Mouse (Mus musculus): ENCODE data around the gene Wipf3. TPM values are rescaled to one million over a fixed set of nuclear protein-coding genes. Genes with fewer than 3 reads are reported as not detected.

Gene Wipf3
- polyA plus RNA-seq, 1 experiment from 2014 or later, result 1.4 TPM

DNA sequence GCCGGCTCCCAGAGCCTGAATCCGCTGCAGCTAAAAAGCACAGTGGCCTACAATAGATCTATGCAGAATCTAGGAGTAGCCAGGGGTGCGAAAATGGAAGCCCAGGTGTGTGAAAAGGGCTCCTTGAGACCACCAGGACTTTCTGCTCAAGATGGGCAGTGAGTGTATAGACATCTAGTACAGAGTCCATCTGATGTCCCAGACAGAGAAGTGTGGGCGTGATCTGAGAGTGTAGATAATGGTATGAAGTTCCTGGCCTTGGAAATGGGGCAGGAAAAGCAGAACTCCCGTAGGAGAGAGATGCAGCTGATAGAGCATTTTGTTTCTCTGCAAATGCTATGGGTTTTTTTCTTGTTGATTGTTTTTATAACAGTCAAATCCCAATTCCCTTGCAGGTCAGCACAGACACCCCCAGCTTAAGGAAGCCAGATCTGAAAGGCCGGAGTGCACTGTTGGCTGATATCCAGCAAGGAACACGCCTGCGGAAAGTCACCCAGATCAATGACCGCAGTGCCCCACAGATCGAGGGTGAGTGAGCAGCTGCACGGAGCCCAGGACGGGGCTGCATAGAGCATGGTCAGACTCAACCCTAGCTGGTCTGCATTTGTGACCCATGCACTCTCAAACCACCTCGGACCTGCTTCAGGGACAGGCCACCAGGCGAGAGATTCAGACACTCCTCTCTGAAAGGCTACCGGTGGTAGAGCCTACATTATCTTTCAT, 52.1 kb downstream of the Wipf3 start:
- Histone ChIP-seq H3K27ac (no peak overlapping the region), H3K9ac (ENCODE audit: low read depth, low read length) (no peak overlapping the region), H3K4me1 (replicated peaks; ENCODE audit: insufficient read depth, low read length) (0 out of 2 replicates have a peak, but pooled peaks cover 5% of the 10 kb centered on the region), H3K4me2 (ENCODE audit: low read length) (no peak overlapping the region), H3K36me3 (ENCODE audit: insufficient read depth, low read length) (no peaks in the 10 kb centered on the region), H3K27me3 (ENCODE audit: insufficient read depth, low read length) (no peaks in the 10 kb centered on the region), H3K9me3 (replicated peaks; ENCODE audit: low read length) (no peaks in the 10 kb centered on the region), H3K4me3 (replicated peaks; ENCODE audit: low read depth, low read length) (no peak overlapping the region)
- no peak for DNase-seq (ENCODE audit: low spot score)
- no peak for ATAC-seq (replicated peaks; ENCODE audit: low FRiP score, low read depth)
- 57% methylated on average over 15 of the region's 15 CpGs for WGBS
- no peak for TF ChIP-seq CTCF (IDR thresholded peaks at IDR 0.05; ENCODE audit: low read depth)

DNA sequence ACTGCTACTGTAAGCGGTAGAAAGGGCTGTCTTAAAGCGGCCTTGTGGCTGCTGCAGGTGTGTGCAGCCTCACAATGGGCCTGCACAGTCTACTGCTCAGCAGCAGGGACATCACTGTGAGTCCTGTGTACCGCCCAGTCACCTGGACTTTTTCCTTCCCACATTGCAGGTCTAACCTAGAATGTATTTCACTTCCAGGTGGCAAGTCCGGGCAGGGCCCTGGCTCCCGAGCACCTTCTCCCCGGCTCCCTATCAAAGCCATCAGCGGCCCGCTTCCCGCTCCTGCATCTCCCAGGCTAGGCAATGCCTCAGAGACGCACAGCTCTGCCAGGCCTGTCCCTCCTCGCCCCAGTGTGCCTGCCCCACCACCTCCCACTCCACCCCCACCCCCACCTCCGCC, 55.6 kb downstream of the Wipf3 start:
- H3K27me3 ChIP-seq (ENCODE audit: insufficient read depth, low read length), result no peaks in the 10 kb centered on the region
- H3K4me1 ChIP-seq (replicated peaks; ENCODE audit: insufficient read depth, low read length), result 0 out of 2 replicates have a peak, but pooled peaks cover 5% of the 10 kb centered on the region
- no peak for DNase-seq (ENCODE audit: low spot score)
- peak; percentile 65 for ATAC-seq (replicated peaks; ENCODE audit: low FRiP score, low read depth)
- no peak for TF ChIP-seq CTCF (IDR thresholded peaks at IDR 0.05; ENCODE audit: low read depth)
- no peaks in the 10 kb centered on the region for H3K36me3 ChIP-seq (ENCODE audit: insufficient read depth, low read length)
- peak overlapping the region; percentile 48 for H3K4me2 ChIP-seq (ENCODE audit: low read length)
- no peaks in the 10 kb centered on the region for H3K9me3 ChIP-seq (replicated peaks; ENCODE audit: low read length)
- H3K4me3 ChIP-seq (replicated peaks; ENCODE audit: low read depth, low read length), result no peak overlapping the region
- no peak overlapping the region for H3K9ac ChIP-seq (ENCODE audit: low read depth, low read length)
- 21% methylated on average over 12 of the region's 12 CpGs for WGBS
- H3K27ac ChIP-seq, result no peak overlapping the region

DNA sequence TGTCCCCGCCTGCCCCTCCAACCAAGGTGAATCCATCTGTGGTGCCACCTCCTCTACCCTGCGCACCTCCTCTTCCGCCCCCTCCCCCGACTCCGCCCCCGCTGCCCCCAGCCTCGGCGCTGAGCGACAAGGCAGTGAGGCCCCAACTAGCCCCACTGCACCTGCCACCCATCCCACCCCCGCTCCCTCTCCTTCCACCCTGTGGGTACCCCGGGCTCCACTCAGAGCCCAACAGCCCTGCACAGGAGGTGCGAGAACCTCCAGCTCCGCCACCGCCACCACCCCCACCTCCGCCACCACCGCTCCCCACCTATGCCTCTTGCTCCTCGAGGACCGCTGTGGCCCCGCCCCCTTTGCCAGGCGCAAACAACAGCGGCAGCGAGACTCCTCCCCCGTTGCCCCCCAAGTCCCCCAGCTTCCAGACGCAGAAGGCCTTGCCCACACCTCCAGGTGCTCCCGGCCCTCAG, 56.1 kb downstream of the Wipf3 start:
- 0 out of 2 replicates have a peak, but pooled peaks cover 5% of the 10 kb centered on the region for H3K4me1 ChIP-seq (replicated peaks; ENCODE audit: insufficient read depth, low read length)
- TF ChIP-seq CTCF (IDR thresholded peaks at IDR 0.05; ENCODE audit: low read depth), result no peak
- no peak for DNase-seq (ENCODE audit: low spot score)
- H3K36me3 ChIP-seq (ENCODE audit: insufficient read depth, low read length), result no peaks in the 10 kb centered on the region
- peak overlapping the region; percentile 48 for H3K4me2 ChIP-seq (ENCODE audit: low read length)
- H3K9me3 ChIP-seq (replicated peaks; ENCODE audit: low read length), result no peaks in the 10 kb centered on the region
- 4% methylated on average over 17 of the region's 25 CpGs for WGBS
- no peaks in the 10 kb centered on the region for H3K27me3 ChIP-seq (ENCODE audit: insufficient read depth, low read length)
- H3K9ac ChIP-seq (ENCODE audit: low read depth, low read length), result no peak overlapping the region
- H3K4me3 ChIP-seq (replicated peaks; ENCODE audit: low read depth, low read length), result no peak overlapping the region
- no peak overlapping the region for H3K27ac ChIP-seq
- ATAC-seq (replicated peaks; ENCODE audit: low FRiP score, low read depth), result peak; percentile 59; the same call in 1 of the 2 replicates

DNA sequence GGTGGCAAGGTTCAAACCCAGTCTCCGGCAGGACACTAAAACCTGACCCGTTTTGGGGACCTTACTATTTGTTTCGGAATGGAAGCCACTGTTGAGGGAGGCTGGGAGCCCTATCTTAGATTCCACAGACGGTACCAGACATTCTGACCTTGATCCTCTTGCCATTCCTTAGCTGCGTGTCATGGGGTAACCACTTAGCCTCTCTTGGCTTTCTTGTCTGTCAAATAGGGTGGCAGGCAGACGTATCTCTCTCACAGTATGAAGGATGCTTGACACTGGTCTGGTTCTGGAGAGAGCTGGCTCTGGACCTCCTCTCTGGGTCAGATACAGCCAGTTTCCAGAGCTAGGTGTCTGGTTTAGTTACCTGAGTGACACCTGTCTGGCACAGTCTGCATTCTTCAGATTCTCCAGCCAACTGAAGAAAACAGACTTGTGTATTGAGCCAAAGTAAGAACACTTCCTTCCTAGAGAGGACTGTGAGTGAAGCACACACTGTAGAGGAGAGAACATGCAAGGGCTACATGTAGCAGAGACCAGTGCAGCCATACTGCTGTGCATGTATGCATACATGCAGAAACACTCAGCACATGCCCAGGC, 56.7 kb downstream of the Wipf3 start:
- no peaks in the 10 kb centered on the region for H3K27me3 ChIP-seq (ENCODE audit: insufficient read depth, low read length)
- H3K9me3 ChIP-seq (replicated peaks; ENCODE audit: low read length), result no peaks in the 10 kb centered on the region
- TF ChIP-seq CTCF (IDR thresholded peaks at IDR 0.05; ENCODE audit: low read depth), result no peak
- no peaks in the 10 kb centered on the region for H3K36me3 ChIP-seq (ENCODE audit: insufficient read depth, low read length)
- peak overlapping the region; percentile 48 for H3K4me2 ChIP-seq (ENCODE audit: low read length)
- DNase-seq (ENCODE audit: low spot score) (no peak), ATAC-seq (replicated peaks; ENCODE audit: low FRiP score, low read depth) (no peak)
- H3K4me3 ChIP-seq (replicated peaks; ENCODE audit: low read depth, low read length), result no peak overlapping the region
- no peak overlapping the region for H3K9ac ChIP-seq (ENCODE audit: low read depth, low read length)
- H3K4me1 ChIP-seq (replicated peaks; ENCODE audit: insufficient read depth, low read length), result 0 out of 2 replicates have a peak, but pooled peaks cover 5% of the 10 kb centered on the region
- WGBS, result 30% methylated on average over 6 of the region's 6 CpGs
- H3K27ac ChIP-seq, result no peak overlapping the region

DNA sequence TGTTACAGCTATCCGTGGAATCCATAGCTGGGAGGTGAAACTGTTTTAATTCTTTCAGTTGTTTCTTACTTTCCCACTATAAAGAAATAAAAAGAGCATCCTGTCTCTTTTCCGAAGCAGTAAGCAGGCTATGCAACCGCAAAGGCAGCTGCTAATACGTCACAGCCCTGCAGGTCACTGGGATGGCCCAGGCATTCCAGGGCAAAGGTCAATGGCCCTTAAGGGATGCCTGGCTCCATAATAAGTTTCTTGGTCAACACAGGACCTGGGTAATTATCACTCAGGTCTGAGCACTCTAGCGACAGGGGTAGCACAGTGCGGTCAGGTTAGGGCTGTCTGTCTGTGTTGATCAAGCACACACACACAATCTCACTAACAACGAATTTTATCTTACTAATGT, 61.7 kb downstream of the Wipf3 start:
- TF ChIP-seq CTCF (IDR thresholded peaks at IDR 0.05; ENCODE audit: low read depth), result no peak
- no peaks in the 10 kb centered on the region for H3K27me3 ChIP-seq (ENCODE audit: insufficient read depth, low read length)
- no peak overlapping the region for H3K4me2 ChIP-seq (ENCODE audit: low read length)
- ATAC-seq (replicated peaks; ENCODE audit: low FRiP score, low read depth) (no peak), DNase-seq (ENCODE audit: low spot score) (no peak)
- no peak overlapping the region for H3K27ac ChIP-seq
- H3K36me3 ChIP-seq (ENCODE audit: insufficient read depth, low read length), result no peaks in the 10 kb centered on the region
- WGBS, result 51% methylated on average over 7 of the region's 7 CpGs
- H3K9ac ChIP-seq (ENCODE audit: low read depth, low read length), result no peak overlapping the region
- no peak overlapping the region for H3K4me3 ChIP-seq (replicated peaks; ENCODE audit: low read depth, low read length)
- H3K9me3 ChIP-seq (replicated peaks; ENCODE audit: low read length), result no peaks in the 10 kb centered on the region
- no peaks in the 10 kb centered on the region for H3K4me1 ChIP-seq (replicated peaks; ENCODE audit: insufficient read depth, low read length)

DNA sequence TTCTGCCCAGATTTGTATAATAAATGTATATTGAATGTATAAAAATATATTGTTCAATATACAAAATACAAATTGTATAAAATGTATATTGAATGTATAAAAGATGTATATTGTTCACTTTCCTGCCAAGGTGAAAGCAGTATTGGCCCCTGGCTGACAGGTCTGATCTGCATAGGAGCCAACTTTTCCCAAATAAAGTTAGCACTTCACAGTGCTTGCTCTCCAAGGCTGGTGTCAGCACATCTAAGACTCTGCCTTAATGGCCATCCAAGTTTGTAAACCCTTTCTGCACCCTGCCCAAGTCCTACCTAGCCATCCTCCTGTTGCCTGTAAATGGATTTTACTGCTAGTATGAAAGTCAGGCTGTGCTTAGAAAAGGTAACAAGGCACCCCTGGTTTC, 64.7 kb downstream of the Wipf3 start:
- Histone ChIP-seq H3K27ac (no peak overlapping the region), H3K9me3 (replicated peaks; ENCODE audit: low read length) (no peaks in the 10 kb centered on the region), H3K4me3 (replicated peaks; ENCODE audit: low read depth, low read length) (no peak overlapping the region), H3K9ac (ENCODE audit: low read depth, low read length) (no peak overlapping the region), H3K4me1 (replicated peaks; ENCODE audit: insufficient read depth, low read length) (no peaks in the 10 kb centered on the region), H3K36me3 (ENCODE audit: insufficient read depth, low read length) (no peaks in the 10 kb centered on the region), H3K4me2 (ENCODE audit: low read length) (no peak overlapping the region), H3K27me3 (ENCODE audit: insufficient read depth, low read length) (no peaks in the 10 kb centered on the region)
- ATAC-seq (replicated peaks; ENCODE audit: low FRiP score, low read depth) (no peak), DNase-seq (ENCODE audit: low spot score) (no peak)
- no peak for TF ChIP-seq CTCF (IDR thresholded peaks at IDR 0.05; ENCODE audit: low read depth)
